Mouse (Mus musculus): ENCODE data around the gene Man1a. TPM values are rescaled to one million over a fixed set of nuclear protein-coding genes. Genes with fewer than 3 reads are reported as not detected.

The Man1a gene
- polyA plus RNA-seq, 1 experiment from 2014 or later, result 5.0 TPM

- no peaks in the 10 kb centered on the region for H3K27me3 ChIP-seq (replicated peaks)
- H3K4me3 ChIP-seq, result no peak overlapping the region
- no peaks in the 10 kb centered on the region for H3K36me3 ChIP-seq (replicated peaks)
- H3K27ac ChIP-seq, result no peak overlapping the region
- H3K9ac ChIP-seq, result no peak overlapping the region
- no peak overlapping the region for H3K4me2 ChIP-seq
- no peaks in the 10 kb centered on the region for H3K9me3 ChIP-seq
- H3K4me1 ChIP-seq, result no peaks in the 10 kb centered on the region
- 89% methylated on average over 5 of the region's 5 CpGs for WGBS
- ATAC-seq (replicated peaks), result no peak
Measured at GRCm38 (mm10) chr10:53927904-53928303, 148.5 kb downstream of the Man1a start.

GRCm38 (mm10) chr10:53925456-53925855, 151.0 kb downstream of the Man1a start:
- 70% methylated on average over 6 of the region's 6 CpGs for WGBS
- Histone ChIP-seq H3K4me2 (no peak overlapping the region), H3K36me3 (replicated peaks) (no peaks in the 10 kb centered on the region), H3K4me3 (no peak overlapping the region), H3K4me1 (no peaks in the 10 kb centered on the region), H3K9me3 (no peaks in the 10 kb centered on the region), H3K27me3 (replicated peaks) (no peaks in the 10 kb centered on the region), H3K9ac (no peak overlapping the region), H3K27ac (no peak overlapping the region)
- ATAC-seq (replicated peaks), result no peak

GRCm38 (mm10) chr10:53922236-53922635, 154.2 kb downstream of the Man1a start:
- Histone ChIP-seq H3K9me3 (no peaks in the 10 kb centered on the region), H3K4me3 (no peak overlapping the region), H3K9ac (no peak overlapping the region), H3K36me3 (replicated peaks) (no peaks in the 10 kb centered on the region), H3K27ac (no peak overlapping the region), H3K4me1 (no peaks in the 10 kb centered on the region), H3K4me2 (no peak overlapping the region), H3K27me3 (replicated peaks) (no peaks in the 10 kb centered on the region)
- WGBS, result 86% methylated on average over 3 of the region's 3 CpGs
- no peak for ATAC-seq (replicated peaks)

GRCm38 (mm10) chr10:53917517-53917916, 158.9 kb downstream of the Man1a start:
- no peaks in the 10 kb centered on the region for H3K9me3 ChIP-seq
- no peak overlapping the region for H3K9ac ChIP-seq
- no peak overlapping the region for H3K4me3 ChIP-seq
- H3K27ac ChIP-seq, result no peak overlapping the region
- no peak overlapping the region for H3K4me2 ChIP-seq
- 71% methylated on average over 3 of the region's 3 CpGs for WGBS
- H3K4me1 ChIP-seq, result 0 out of 2 replicates have a peak, but pooled peaks cover 2% of the 10 kb centered on the region
- H3K36me3 ChIP-seq (replicated peaks), result no peaks in the 10 kb centered on the region
- no peak for ATAC-seq (replicated peaks)
- no peaks in the 10 kb centered on the region for H3K27me3 ChIP-seq (replicated peaks)

- H3K27ac ChIP-seq, result 0 out of 2 replicates have a peak overlapping the region, but pooled peaks have one; percentile 22
- H3K9ac ChIP-seq, result no peak overlapping the region
- no peak overlapping the region for H3K4me3 ChIP-seq
- H3K9me3 ChIP-seq, result no peaks in the 10 kb centered on the region
- H3K4me1 ChIP-seq, result 0 out of 2 replicates have a peak, but pooled peaks cover 2% of the 10 kb centered on the region
- ATAC-seq (replicated peaks), result peak; percentile 62
- H3K36me3 ChIP-seq (replicated peaks), result no peaks in the 10 kb centered on the region
- H3K4me2 ChIP-seq, result no peak overlapping the region
- 60% methylated on average over 6 of the region's 6 CpGs for WGBS
- no peaks in the 10 kb centered on the region for H3K27me3 ChIP-seq (replicated peaks)
Measured at GRCm38 (mm10) chr10:53915719-53916118, 160.7 kb downstream of the Man1a start.

- Histone ChIP-seq H3K4me3 (no peak overlapping the region), H3K27me3 (replicated peaks) (no peaks in the 10 kb centered on the region), H3K4me1 (0 out of 2 replicates have a peak, but pooled peaks cover 2% of the 10 kb centered on the region), H3K9me3 (no peaks in the 10 kb centered on the region), H3K9ac (no peak overlapping the region), H3K36me3 (replicated peaks) (no peaks in the 10 kb centered on the region), H3K27ac (peak overlapping the region; percentile 22; the same call in 1 of the 2 replicates), H3K4me2 (peak overlapping the region; percentile 2; the same call in 1 of the 2 replicates)
- 58% methylated on average over 8 of the region's 8 CpGs for WGBS
- ATAC-seq (replicated peaks), result peak; percentile 70
Measured at GRCm38 (mm10) chr10:53914974-53915609, 161.3 kb downstream of the Man1a start.

- Histone ChIP-seq H3K36me3 (replicated peaks) (no peaks in the 10 kb centered on the region), H3K9me3 (no peaks in the 10 kb centered on the region), H3K4me3 (no peak overlapping the region), H3K4me1 (0 out of 2 replicates have a peak, but pooled peaks cover 2% of the 10 kb centered on the region), H3K4me2 (no peak overlapping the region), H3K27me3 (replicated peaks) (no peaks in the 10 kb centered on the region), H3K9ac (no peak overlapping the region), H3K27ac (no peak overlapping the region)
- WGBS, result 86% methylated on average over 4 of the region's 4 CpGs
- ATAC-seq (replicated peaks), result no peak
Measured at GRCm38 (mm10) chr10:53913546-53914312, 162.7 kb downstream of the Man1a start.

- WGBS, result 83% methylated on average over 4 of the region's 4 CpGs
- Histone ChIP-seq H3K4me1 (no peaks in the 10 kb centered on the region), H3K27ac (no peak overlapping the region), H3K27me3 (replicated peaks) (no peaks in the 10 kb centered on the region), H3K4me2 (no peak overlapping the region), H3K36me3 (replicated peaks) (no peaks in the 10 kb centered on the region), H3K9ac (no peak overlapping the region), H3K4me3 (no peak overlapping the region), H3K9me3 (no peaks in the 10 kb centered on the region)
- ATAC-seq (replicated peaks), result no peak
Measured at GRCm38 (mm10) chr10:53889512-53889911, 186.9 kb downstream of the Man1a start.

- no peaks in the 10 kb centered on the region for H3K9me3 ChIP-seq
- no peak overlapping the region for H3K9ac ChIP-seq
- no peaks in the 10 kb centered on the region for H3K27me3 ChIP-seq (replicated peaks)
- H3K4me1 ChIP-seq, result no peaks in the 10 kb centered on the region
- 88% methylated on average over 10 of the region's 10 CpGs for WGBS
- H3K36me3 ChIP-seq (replicated peaks), result no peaks in the 10 kb centered on the region
- H3K4me3 ChIP-seq, result no peak overlapping the region
- H3K27ac ChIP-seq, result no peak overlapping the region
- ATAC-seq (replicated peaks), result no peak
- H3K4me2 ChIP-seq, result no peak overlapping the region
Measured at GRCm38 (mm10) chr10:53888382-53889110, 187.9 kb downstream of the Man1a start.

GRCm38 (mm10) chr10:53886475-53886874, 189.9 kb downstream of the Man1a start:
- no peak overlapping the region for H3K9ac ChIP-seq
- H3K27ac ChIP-seq, result no peak overlapping the region
- no peaks in the 10 kb centered on the region for H3K9me3 ChIP-seq
- WGBS, result 87% methylated on average over 5 of the region's 5 CpGs
- ATAC-seq (replicated peaks), result no peak
- H3K4me3 ChIP-seq, result no peak overlapping the region
- no peaks in the 10 kb centered on the region for H3K27me3 ChIP-seq (replicated peaks)
- no peaks in the 10 kb centered on the region for H3K4me1 ChIP-seq
- H3K36me3 ChIP-seq (replicated peaks), result no peaks in the 10 kb centered on the region
- no peak overlapping the region for H3K4me2 ChIP-seq

GRCm38 (mm10) chr10:53881310-53881709, 195.1 kb downstream of the Man1a start:
- no peaks in the 10 kb centered on the region for H3K9me3 ChIP-seq
- no peak overlapping the region for H3K4me2 ChIP-seq
- no peak for ATAC-seq (replicated peaks)
- no peaks in the 10 kb centered on the region for H3K27me3 ChIP-seq (replicated peaks)
- H3K36me3 ChIP-seq (replicated peaks), result no peaks in the 10 kb centered on the region
- H3K4me3 ChIP-seq, result no peak overlapping the region
- no peak overlapping the region for H3K9ac ChIP-seq
- H3K4me1 ChIP-seq, result no peaks in the 10 kb centered on the region
- H3K27ac ChIP-seq, result no peak overlapping the region

GRCm38 (mm10) chr10:53875896-53876295, 200.5 kb downstream of the Man1a start:
- WGBS, result 82% methylated on average over 4 of the region's 4 CpGs
- H3K27ac ChIP-seq, result no peak overlapping the region
- ATAC-seq (replicated peaks), result no peak
- no peaks in the 10 kb centered on the region for H3K4me1 ChIP-seq
- H3K9me3 ChIP-seq, result no peaks in the 10 kb centered on the region
- H3K9ac ChIP-seq, result no peak overlapping the region
- no peaks in the 10 kb centered on the region for H3K36me3 ChIP-seq (replicated peaks)
- no peaks in the 10 kb centered on the region for H3K27me3 ChIP-seq (replicated peaks)
- no peak overlapping the region for H3K4me3 ChIP-seq
- H3K4me2 ChIP-seq, result no peak overlapping the region

Data from midbrain, embryonic 15.5 days (tissue).